Mouse (Mus musculus) olfactory bulb, adult 2 months (tissue): Measurements from ENCODE around the gene Wee2.

Experiments
- CTCF ChIP-seq: fragments of 200-500 bp; IDR thresholded peaks from 2 replicates; pipeline ENCODE4 v1.5.1; 2012; ENCODE audit warnings: low read depth, mild to moderate bottlenecking, low read length, moderate library complexity; ENCODE audit not compliant: insufficient read depth
- POLR2A ChIP-seq: fragments of 200-500 bp; IDR thresholded peaks from 2 replicates; pipeline ENCODE4 v1.6.1; 2012; ENCODE audit warnings: mild to moderate bottlenecking, low read depth, low read length, moderate library complexity; ENCODE audit not compliant: insufficient read depth

DNA sequence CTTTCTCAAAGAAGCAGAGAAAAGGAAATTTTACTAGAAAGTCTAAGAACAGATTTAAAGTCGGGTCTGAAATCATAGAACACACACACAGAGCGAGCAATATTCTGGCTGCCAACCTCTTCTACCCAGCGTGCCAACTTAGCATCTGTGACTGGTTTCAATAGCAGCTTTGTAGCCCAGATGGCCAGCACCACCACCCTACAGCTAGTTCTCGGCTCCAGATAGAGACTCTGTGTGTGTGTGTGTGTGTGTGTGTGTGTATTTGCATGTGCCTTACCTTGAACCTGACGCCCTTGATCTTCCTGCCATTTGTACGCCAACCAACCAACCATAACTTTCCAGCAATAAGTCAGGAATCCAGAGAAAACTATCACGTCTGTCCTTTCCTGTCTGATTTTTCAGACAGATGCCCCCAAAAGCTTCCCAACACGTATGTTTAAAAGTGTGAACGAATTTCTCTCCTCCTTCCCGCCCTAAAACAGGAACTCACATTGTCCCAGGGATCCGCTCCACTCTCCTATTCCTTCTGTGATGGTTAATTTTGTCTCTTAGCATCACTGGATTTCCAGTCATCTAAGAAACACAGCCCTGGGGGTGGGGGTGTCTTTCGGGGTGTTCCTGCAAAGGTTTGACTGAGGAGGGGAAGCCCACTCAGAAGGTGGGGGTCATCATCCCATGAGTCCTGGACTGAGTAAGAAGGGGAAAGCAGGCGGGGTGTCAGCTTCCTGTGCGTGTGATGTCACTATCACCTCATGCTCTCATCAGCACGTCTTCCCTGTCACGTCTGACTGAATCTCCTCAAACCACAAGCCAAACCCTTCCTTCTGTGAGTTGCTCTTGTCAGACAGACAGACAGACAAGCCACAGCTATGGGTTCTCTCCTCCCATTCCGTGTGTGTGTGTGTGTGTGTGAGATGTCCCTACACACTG, 6.3 kb upstream of the Wee2 start:
- TF ChIP-seq POLR2A: no peak
- TF ChIP-seq CTCF: no peak
